Mouse (Mus musculus): ENCODE data around the gene AC124502.3. TPM values are rescaled to one million over a fixed set of nuclear protein-coding genes. Genes with fewer than 3 reads are reported as not detected.
A peak's percentile ranks its signal among the peaks of the same experiment; 100 is the strongest.

Gene AC124502.3
- polyA plus RNA-seq, 1 experiment from 2014 or later: 1.1 TPM

DNA sequence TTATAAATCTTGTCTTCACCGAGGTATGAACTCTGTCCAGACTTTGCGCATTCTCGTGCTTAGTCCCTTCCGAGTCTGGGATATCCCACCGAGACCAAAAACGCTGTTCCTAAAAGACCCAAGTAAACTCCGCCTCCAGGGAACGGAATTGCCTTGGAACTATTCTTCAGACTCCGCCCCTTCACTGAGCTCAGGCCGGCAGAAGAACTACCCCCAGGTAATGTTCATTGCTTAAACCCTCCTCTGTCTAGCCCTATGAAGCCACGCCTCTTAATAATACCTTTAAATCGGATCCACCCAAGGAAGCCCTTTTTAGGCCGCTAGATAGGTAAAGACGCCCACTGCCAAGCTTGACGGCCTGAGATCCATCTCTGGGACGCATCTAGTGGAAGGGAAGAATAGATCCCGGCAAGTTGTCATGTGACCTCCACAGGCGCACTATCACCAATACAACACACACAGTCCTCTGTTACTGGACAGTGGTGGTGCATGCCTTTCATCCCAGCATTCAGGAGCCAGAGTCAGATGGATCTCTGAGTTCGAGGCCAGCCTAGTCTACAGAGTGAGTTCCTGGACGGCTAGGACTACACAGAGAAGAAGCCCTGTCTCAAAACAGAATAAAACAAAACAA is 33.8 kb downstream of the AC124502.3 start:
- TF ChIP-seq EP300 (IDR thresholded peaks at IDR 0.05) (no peak), CTCF (IDR thresholded peaks at IDR 0.05) (no peak)
- Histone ChIP-seq H3K27me3 (replicated peaks; ENCODE audit: insufficient read depth, low read length) (0 out of 2 replicates have a peak, but pooled peaks cover 11% of the 10 kb centered on the region), H3K27ac (ENCODE audit: low read length) (peak overlapping the region; percentile 11; the same call in 1 of the 2 replicates), H3K4me1 (ENCODE audit: insufficient read depth, low read depth, low read length) (peaks cover 7% of the 10 kb centered on the region; the same call in 1 of the 2 replicates), H3K36me3 (ENCODE audit: insufficient read depth, low read length) (no peaks in the 10 kb centered on the region), H3K4me2 (replicated peaks; ENCODE audit: low read depth, low read length) (peak overlapping the region; percentile 70), H3K9ac (replicated peaks; ENCODE audit: low read depth) (no peak overlapping the region), H3K4me3 (ENCODE audit: low read depth, low read length) (peak overlapping the region; percentile 41), H3K9me3 (ENCODE audit: low read length) (no peaks in the 10 kb centered on the region)
- DNase-seq (ENCODE audit: low spot score) (peak; percentile 60), ATAC-seq (peak; percentile 6)
- WGBS: 3% methylated on average over 20 of the region's 20 CpGs

DNA sequence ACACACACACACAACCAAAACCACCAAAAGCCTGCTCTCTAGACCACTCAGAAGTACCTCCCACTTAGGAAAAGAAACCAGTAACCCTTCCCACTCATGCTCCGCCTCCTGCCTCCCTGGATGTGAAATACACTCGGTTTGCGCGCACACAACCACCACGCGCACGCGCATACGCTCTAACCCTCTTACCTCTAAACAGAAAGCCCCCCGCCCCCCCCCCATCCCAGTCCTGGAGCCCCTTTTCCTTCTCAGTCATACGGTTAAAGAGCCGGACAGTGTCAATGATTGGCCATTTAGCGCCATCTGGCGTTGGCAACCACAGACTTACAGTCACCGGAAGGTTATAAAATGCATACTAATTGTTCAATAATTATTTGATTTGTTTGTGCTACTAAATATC is 34.3 kb downstream of the AC124502.3 start:
- Histone ChIP-seq H3K9me3 (ENCODE audit: low read length) (no peaks in the 10 kb centered on the region), H3K27ac (ENCODE audit: low read length) (no peak overlapping the region), H3K4me3 (ENCODE audit: low read depth, low read length) (peak overlapping the region; percentile 41), H3K9ac (replicated peaks; ENCODE audit: low read depth) (no peak overlapping the region), H3K36me3 (ENCODE audit: insufficient read depth, low read length) (no peaks in the 10 kb centered on the region), H3K4me1 (ENCODE audit: insufficient read depth, low read depth, low read length) (peaks cover 6% of the 10 kb centered on the region; the same call in 1 of the 2 replicates), H3K4me2 (replicated peaks; ENCODE audit: low read depth, low read length) (peak overlapping the region; percentile 70), H3K27me3 (replicated peaks; ENCODE audit: insufficient read depth, low read length) (0 out of 2 replicates have a peak, but pooled peaks cover 11% of the 10 kb centered on the region)
- ATAC-seq: peak; percentile 47
- DNase-seq (ENCODE audit: low spot score): peak; percentile 67
- TF ChIP-seq CTCF (IDR thresholded peaks at IDR 0.05) (peak; percentile 74), EP300 (IDR thresholded peaks at IDR 0.05) (no peak)
- WGBS: 1% methylated on average over 15 of the region's 15 CpGs

DNA sequence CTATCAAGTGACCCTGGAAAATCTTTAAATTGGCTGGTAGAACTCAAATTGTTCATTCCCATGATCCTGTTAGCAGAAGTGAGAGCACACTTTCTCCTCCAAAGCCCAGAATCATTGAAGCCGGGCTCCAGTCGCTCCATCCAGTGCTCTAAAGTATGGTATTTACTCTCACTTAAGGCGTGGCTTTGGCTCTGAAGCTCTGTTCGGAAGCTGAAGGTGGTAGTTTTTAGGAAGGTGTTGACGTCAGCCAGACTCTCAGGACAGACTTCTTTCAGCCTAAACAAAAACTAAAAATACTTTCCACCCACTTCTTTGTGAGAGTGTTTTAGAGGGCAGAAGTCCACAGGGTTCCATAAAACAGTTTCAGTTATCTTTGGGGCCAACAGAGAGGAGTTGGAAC is 34.8 kb downstream of the AC124502.3 start:
- ATAC-seq (no peak), DNase-seq (ENCODE audit: low spot score) (no peak)
- Histone ChIP-seq H3K4me1 (ENCODE audit: insufficient read depth, low read depth, low read length) (peaks cover under 1% of the 10 kb centered on the region; the same call in 1 of the 2 replicates), H3K36me3 (ENCODE audit: insufficient read depth, low read length) (no peaks in the 10 kb centered on the region), H3K27me3 (replicated peaks; ENCODE audit: insufficient read depth, low read length) (0 out of 2 replicates have a peak, but pooled peaks cover 8% of the 10 kb centered on the region), H3K9ac (replicated peaks; ENCODE audit: low read depth) (no peak overlapping the region), H3K4me2 (replicated peaks; ENCODE audit: low read depth, low read length) (no peak overlapping the region; the same call in 1 of the 2 replicates), H3K4me3 (ENCODE audit: low read depth, low read length) (no peak overlapping the region), H3K27ac (ENCODE audit: low read length) (no peak overlapping the region), H3K9me3 (ENCODE audit: low read length) (no peaks in the 10 kb centered on the region)
- WGBS: 23% methylated on average over 5 of the region's 5 CpGs
- TF ChIP-seq CTCF (IDR thresholded peaks at IDR 0.05): no peak
- 0 out of 2 replicates have a peak, but pooled peaks have one; percentile 20 for TF ChIP-seq EP300 (IDR thresholded peaks at IDR 0.05)

DNA sequence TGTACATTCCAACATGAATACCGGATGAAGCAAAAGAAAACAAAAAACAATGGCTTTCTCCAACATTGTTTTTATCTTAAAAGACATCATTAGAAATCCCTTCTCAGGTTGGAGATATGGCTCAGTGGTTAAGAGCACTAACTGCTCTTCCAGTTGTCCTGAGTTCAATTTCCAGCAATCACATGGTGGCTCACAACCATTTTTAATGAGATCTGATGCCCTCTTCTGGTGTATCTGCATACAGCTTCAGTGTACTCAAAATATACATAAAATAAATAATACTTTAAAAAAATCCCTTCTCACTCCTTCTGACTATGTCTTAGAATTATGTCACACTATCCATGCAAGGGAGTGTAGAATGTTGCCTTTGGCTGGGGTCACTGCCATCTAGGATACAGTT is 40.6 kb downstream of the AC124502.3 start:
- Histone ChIP-seq H3K27me3 (replicated peaks; ENCODE audit: insufficient read depth, low read length) (peaks cover 28% of the 10 kb centered on the region; the same call in 1 of the 2 replicates), H3K36me3 (ENCODE audit: insufficient read depth, low read length) (no peaks in the 10 kb centered on the region), H3K27ac (ENCODE audit: low read length) (no peak overlapping the region), H3K4me1 (ENCODE audit: insufficient read depth, low read depth, low read length) (no peaks in the 10 kb centered on the region), H3K9me3 (ENCODE audit: low read length) (no peaks in the 10 kb centered on the region), H3K4me3 (ENCODE audit: low read depth, low read length) (no peak overlapping the region), H3K4me2 (replicated peaks; ENCODE audit: low read depth, low read length) (no peak overlapping the region), H3K9ac (replicated peaks; ENCODE audit: low read depth) (no peak overlapping the region)
- TF ChIP-seq CTCF (IDR thresholded peaks at IDR 0.05) (no peak), EP300 (IDR thresholded peaks at IDR 0.05) (no peak)
- ATAC-seq (no peak), DNase-seq (ENCODE audit: low spot score) (no peak)
- 87% methylated on average over 1 of the region's 1 CpGs for WGBS

- Histone ChIP-seq H3K9me3 (ENCODE audit: low read length) (no peaks in the 10 kb centered on the region), H3K9ac (replicated peaks; ENCODE audit: low read depth) (no peak overlapping the region), H3K27ac (ENCODE audit: low read length) (no peak overlapping the region), H3K27me3 (replicated peaks; ENCODE audit: insufficient read depth, low read length) (peaks cover 48% of the 10 kb centered on the region), H3K4me1 (ENCODE audit: insufficient read depth, low read depth, low read length) (no peaks in the 10 kb centered on the region), H3K36me3 (ENCODE audit: insufficient read depth, low read length) (no peaks in the 10 kb centered on the region), H3K4me3 (ENCODE audit: low read depth, low read length) (no peak overlapping the region), H3K4me2 (replicated peaks; ENCODE audit: low read depth, low read length) (no peak overlapping the region)
- WGBS: 59% methylated on average over 15 of the region's 18 CpGs
- no peak for DNase-seq (ENCODE audit: low spot score)
- ATAC-seq: no peak
- TF ChIP-seq EP300 (IDR thresholded peaks at IDR 0.05) (no peak), CTCF (IDR thresholded peaks at IDR 0.05) (no peak)
Observed at GRCm38 (mm10) chr19:5082005-5082404, 43.3 kb downstream of the AC124502.3 start.

- Histone ChIP-seq H3K4me1 (ENCODE audit: insufficient read depth, low read depth, low read length) (no peaks in the 10 kb centered on the region), H3K9me3 (ENCODE audit: low read length) (no peaks in the 10 kb centered on the region), H3K4me3 (ENCODE audit: low read depth, low read length) (no peak overlapping the region), H3K27me3 (replicated peaks; ENCODE audit: insufficient read depth, low read length) (peaks cover 48% of the 10 kb centered on the region), H3K36me3 (ENCODE audit: insufficient read depth, low read length) (no peaks in the 10 kb centered on the region), H3K4me2 (replicated peaks; ENCODE audit: low read depth, low read length) (no peak overlapping the region), H3K9ac (replicated peaks; ENCODE audit: low read depth) (no peak overlapping the region), H3K27ac (ENCODE audit: low read length) (no peak overlapping the region)
- DNase-seq (ENCODE audit: low spot score) (no peak), ATAC-seq (no peak)
- TF ChIP-seq EP300 (IDR thresholded peaks at IDR 0.05) (no peak), CTCF (IDR thresholded peaks at IDR 0.05) (no peak)
- WGBS: 60% methylated on average over 24 of the region's 24 CpGs
Observed at GRCm38 (mm10) chr19:5082596-5082995, 43.9 kb downstream of the AC124502.3 start.
